Mouse (Mus musculus): ENCODE results near the gene Ddah2. TPM values are rescaled to one million over a fixed set of nuclear protein-coding genes. Genes with fewer than 3 reads are reported as not detected.

Ddah2 gene
- polyA plus RNA-seq (2014; fragmentation: Nextera tagmentation; extraction: Ambion mirVana) = 186 and 222 TPM in 2 replicates

- peak; percentile 93 for ATAC-seq (ENCODE audit: insufficient number of reproducible peaks, insufficient read depth, low FRiP score, low read depth)
- Histone ChIP-seq H3K4me2 (ENCODE audit: low read length) (peak within 1 kb of the TSS; percentile 93), H3K27me3 (ENCODE audit: control insufficient read depth, insufficient read depth, low read length) (peaks cover 8% of the 10 kb centered on the region; the same call in 1 of the 2 replicates), H3K4me3 (ENCODE audit: control insufficient read depth in 1 of 2, insufficient read depth in 1 of 2, low read depth in 1 of 2, low read length in 2 of 2) (peak within 1 kb of the TSS; percentile 66 to 94), H3K9ac (ENCODE audit: low read length) (peak within 1 kb of the TSS; percentile 91), H3K9me3 (ENCODE audit: control insufficient read depth, low read length) (no peaks in the 10 kb centered on the region), H3K4me1 (ENCODE audit: control insufficient read depth in 2 of 2, insufficient read depth in 2 of 2, low read length in 2 of 2) (peaks cover 4 to 14% of the 10 kb centered on the region in 2 experiments), H3K36me3 (ENCODE audit: control insufficient read depth, insufficient read depth, low read length) (peaks cover 68% of the 10 kb centered on the region), H3K27ac (replicated peaks in 1 of 2; ENCODE audit: control insufficient read depth in 1 of 2, insufficient read depth in 1 of 2, low read depth in 2 of 2, low read length in 2 of 2) (peak within 1 kb of the TSS; percentile 94 to 97)
- under 1% methylated on average over 57 of the region's 57 CpGs for WGBS
These were observed at the start of gene Ddah2 for GRCm38 (mm10) chr17:35058911-35059892. TSS of gene Ddah2 (plus strand) at chr17:35059035.

GRCm38 (mm10) chr17:35009586-35009985 lies 49.2 kb upstream of the Ddah2 start:
- no peak overlapping the region for H3K4me3 ChIP-seq (ENCODE audit: control insufficient read depth in 1 of 2, insufficient read depth in 1 of 2, low read depth in 1 of 2, low read length in 2 of 2)
- H3K9ac ChIP-seq (ENCODE audit: low read length) = no peak overlapping the region
- no peak overlapping the region for H3K4me2 ChIP-seq (ENCODE audit: low read length)
- H3K36me3 ChIP-seq (ENCODE audit: control insufficient read depth, insufficient read depth, low read length) = peaks cover 96% of the 10 kb centered on the region
- H3K9me3 ChIP-seq (ENCODE audit: control insufficient read depth, low read length) = no peaks in the 10 kb centered on the region
- H3K4me1 ChIP-seq (ENCODE audit: control insufficient read depth in 2 of 2, insufficient read depth in 2 of 2, low read length in 2 of 2) = no peaks in the 10 kb centered on the region
- ATAC-seq (ENCODE audit: insufficient number of reproducible peaks, insufficient read depth, low FRiP score, low read depth) = no peak
- 88% methylated on average over 7 of the region's 7 CpGs for WGBS
- H3K27me3 ChIP-seq (ENCODE audit: control insufficient read depth, insufficient read depth, low read length) = no peaks in the 10 kb centered on the region
- no peak overlapping the region for H3K27ac ChIP-seq (replicated peaks in 1 of 2; ENCODE audit: control insufficient read depth in 1 of 2, insufficient read depth in 1 of 2, low read depth in 2 of 2, low read length in 2 of 2)

- Histone ChIP-seq H3K36me3 (ENCODE audit: control insufficient read depth, insufficient read depth, low read length) (peaks cover 94% of the 10 kb centered on the region), H3K4me1 (ENCODE audit: control insufficient read depth in 2 of 2, insufficient read depth in 2 of 2, low read length in 2 of 2) (peaks cover 5 to 6% of the 10 kb centered on the region in 2 experiments), H3K4me3 (ENCODE audit: control insufficient read depth in 1 of 2, insufficient read depth in 1 of 2, low read depth in 1 of 2, low read length in 2 of 2) (no peak overlapping the region), H3K27ac (replicated peaks in 1 of 2; ENCODE audit: control insufficient read depth in 1 of 2, insufficient read depth in 1 of 2, low read depth in 2 of 2, low read length in 2 of 2) (no peak overlapping the region), H3K9ac (ENCODE audit: low read length) (no peak overlapping the region), H3K9me3 (ENCODE audit: control insufficient read depth, low read length) (no peaks in the 10 kb centered on the region), H3K4me2 (ENCODE audit: low read length) (no peak overlapping the region), H3K27me3 (ENCODE audit: control insufficient read depth, insufficient read depth, low read length) (no peaks in the 10 kb centered on the region)
- WGBS = 85% methylated on average over 8 of the region's 8 CpGs
- no peak for ATAC-seq (ENCODE audit: insufficient number of reproducible peaks, insufficient read depth, low FRiP score, low read depth)
These were observed 47.4 kb upstream of the Ddah2 start for GRCm38 (mm10) chr17:35011440-35011839.

- no peak overlapping the region for H3K4me2 ChIP-seq (ENCODE audit: low read length)
- H3K36me3 ChIP-seq (ENCODE audit: control insufficient read depth, insufficient read depth, low read length) = peaks cover 86% of the 10 kb centered on the region
- no peaks in the 10 kb centered on the region for H3K27me3 ChIP-seq (ENCODE audit: control insufficient read depth, insufficient read depth, low read length)
- no peak overlapping the region for H3K27ac ChIP-seq (replicated peaks in 1 of 2; ENCODE audit: control insufficient read depth in 1 of 2, insufficient read depth in 1 of 2, low read depth in 2 of 2, low read length in 2 of 2)
- no peak overlapping the region for H3K4me3 ChIP-seq (ENCODE audit: control insufficient read depth in 1 of 2, insufficient read depth in 1 of 2, low read depth in 1 of 2, low read length in 2 of 2)
- no peaks in the 10 kb centered on the region for H3K9me3 ChIP-seq (ENCODE audit: control insufficient read depth, low read length)
- WGBS = 80% methylated on average over 13 of the region's 13 CpGs
- no peak overlapping the region for H3K9ac ChIP-seq (ENCODE audit: low read length)
- H3K4me1 ChIP-seq (ENCODE audit: control insufficient read depth in 2 of 2, insufficient read depth in 2 of 2, low read length in 2 of 2) = peaks cover 8 to 10% of the 10 kb centered on the region in 2 experiments
- ATAC-seq (ENCODE audit: insufficient number of reproducible peaks, insufficient read depth, low FRiP score, low read depth) = no peak
These were observed 46.4 kb upstream of the Ddah2 start for GRCm38 (mm10) chr17:35012430-35012829.

GRCm38 (mm10) chr17:35013221-35013620 lies 45.6 kb upstream of the Ddah2 start:
- Histone ChIP-seq H3K9me3 (ENCODE audit: control insufficient read depth, low read length) (no peaks in the 10 kb centered on the region), H3K27me3 (ENCODE audit: control insufficient read depth, insufficient read depth, low read length) (no peaks in the 10 kb centered on the region), H3K27ac (replicated peaks in 1 of 2; ENCODE audit: control insufficient read depth in 1 of 2, insufficient read depth in 1 of 2, low read depth in 2 of 2, low read length in 2 of 2) (no peak overlapping the region), H3K36me3 (ENCODE audit: control insufficient read depth, insufficient read depth, low read length) (peaks cover 79% of the 10 kb centered on the region), H3K4me2 (ENCODE audit: low read length) (no peak overlapping the region), H3K4me1 (ENCODE audit: control insufficient read depth in 2 of 2, insufficient read depth in 2 of 2, low read length in 2 of 2) (peaks cover 8 to 10% of the 10 kb centered on the region in 2 experiments), H3K4me3 (ENCODE audit: control insufficient read depth in 1 of 2, insufficient read depth in 1 of 2, low read depth in 1 of 2, low read length in 2 of 2) (no peak overlapping the region), H3K9ac (ENCODE audit: low read length) (no peak overlapping the region)
- 80% methylated on average over 6 of the region's 6 CpGs for WGBS
- no peak for ATAC-seq (ENCODE audit: insufficient number of reproducible peaks, insufficient read depth, low FRiP score, low read depth)

- WGBS = 91% methylated on average over 16 of the region's 16 CpGs
- H3K4me3 ChIP-seq (ENCODE audit: control insufficient read depth in 1 of 2, insufficient read depth in 1 of 2, low read depth in 1 of 2, low read length in 2 of 2) = no peak overlapping the region
- no peak for ATAC-seq (ENCODE audit: insufficient number of reproducible peaks, insufficient read depth, low FRiP score, low read depth)
These were observed 43.5 kb upstream of the Ddah2 start for GRCm38 (mm10) chr17:35015296-35015695.

GRCm38 (mm10) chr17:35016376-35016775 lies 42.5 kb upstream of the Ddah2 start, which contains the start of gene Vwa7:
TSS of gene Vwa7 (plus strand) at chr17:35016579.
- Histone ChIP-seq H3K4me1 (ENCODE audit: control insufficient read depth in 2 of 2, insufficient read depth in 2 of 2, low read length in 2 of 2) (peaks cover 10 to 12% of the 10 kb centered on the region in 2 experiments), H3K4me2 (ENCODE audit: low read length) (no peak within 1 kb of the TSS; the same call in 1 of the 2 replicates), H3K9me3 (ENCODE audit: control insufficient read depth, low read length) (no peaks in the 10 kb centered on the region), H3K27me3 (ENCODE audit: control insufficient read depth, insufficient read depth, low read length) (no peaks in the 10 kb centered on the region), H3K9ac (ENCODE audit: low read length) (peak within 1 kb of the TSS; percentile 53), H3K36me3 (ENCODE audit: control insufficient read depth, insufficient read depth, low read length) (peaks cover 47% of the 10 kb centered on the region), H3K4me3 (ENCODE audit: control insufficient read depth in 1 of 2, insufficient read depth in 1 of 2, low read depth in 1 of 2, low read length in 2 of 2) (no peak within 1 kb of the TSS), H3K27ac (replicated peaks in 1 of 2; ENCODE audit: control insufficient read depth in 1 of 2, insufficient read depth in 1 of 2, low read depth in 2 of 2, low read length in 2 of 2) (0 out of 4 replicates have a peak within 1 kb of the TSS, but pooled peaks of 1 of the 2 experiments have one; percentile 10)
- ATAC-seq (ENCODE audit: insufficient number of reproducible peaks, insufficient read depth, low FRiP score, low read depth) = peak; percentile 54
- 23% methylated on average over 12 of the region's 12 CpGs for WGBS

More at GRCm38 (mm10) chr17:35015296-35015695, 43.5 kb upstream of the Ddah2 start:
- H3K9me3 ChIP-seq (ENCODE audit: control insufficient read depth, low read length) = no peaks in the 10 kb centered on the region
- H3K4me2 ChIP-seq (ENCODE audit: low read length) = no peak overlapping the region
- peaks cover 58% of the 10 kb centered on the region for H3K36me3 ChIP-seq (ENCODE audit: control insufficient read depth, insufficient read depth, low read length)
- H3K9ac ChIP-seq (ENCODE audit: low read length) = no peak overlapping the region
- no peak overlapping the region for H3K27ac ChIP-seq (replicated peaks in 1 of 2; ENCODE audit: control insufficient read depth in 1 of 2, insufficient read depth in 1 of 2, low read depth in 2 of 2, low read length in 2 of 2)
- H3K27me3 ChIP-seq (ENCODE audit: control insufficient read depth, insufficient read depth, low read length) = no peaks in the 10 kb centered on the region
- peaks cover 8 to 10% of the 10 kb centered on the region in 2 experiments for H3K4me1 ChIP-seq (ENCODE audit: control insufficient read depth in 2 of 2, insufficient read depth in 2 of 2, low read length in 2 of 2)
